Mouse (Mus musculus) limb, embryonic 12.5 days (tissue): ENCODE results near the gene Gm20721. TPM values are rescaled to one million over a fixed set of nuclear protein-coding genes. Genes with fewer than 3 reads are reported as not detected.
"Not testable (repeated sequence)": the region's sequence is repeated elsewhere in the genome, so short reads cannot be mapped to it uniquely, and the experiment has no call there.

Experiments used
- ATAC-seq: fragments of 200-750 bp; cut with Nextera tagmentation; 2 replicates; pipeline ENCODE4 v1.8.0; 2017; ENCODE audit warnings: low read depth, moderate TSS enrichment; ENCODE audit not compliant: insufficient number of reproducible peaks, insufficient read depth, low FRiP score, low TSS enrichment
- H3K27ac ChIP-seq: fragments of 300-500 bp; sonication (generic); 2 replicates; pipeline ENCODE4 v1.5.1; 2016; ENCODE audit warnings: mild to moderate bottlenecking, moderate library complexity
- H3K27me3 ChIP-seq: fragments of 300-500 bp; sonication (generic); 2 replicates; pipeline ENCODE4 v1.6.1; 2016; ENCODE audit warnings: mild to moderate bottlenecking, moderate library complexity
- H3K36me3 ChIP-seq: fragments of 300-500 bp; sonication (generic); 2 replicates; pipeline ENCODE4 v1.6.1; 2016; ENCODE audit warnings: mild to moderate bottlenecking, moderate library complexity
- H3K4me1 ChIP-seq: fragments of 300-500 bp; sonication (generic); replicated peaks from 2 replicates; pipeline ENCODE4 v1.6.1; 2016
- H3K4me2 ChIP-seq: fragments of 300-500 bp; sonication (generic); 2 replicates; pipeline ENCODE4 v1.6.1; 2016; ENCODE audit warnings: mild to moderate bottlenecking, moderate library complexity
- H3K4me3 ChIP-seq: fragments of 300-500 bp; sonication (generic); replicated peaks from 2 replicates; pipeline ENCODE4 v1.5.1; 2016; ENCODE audit warnings: mild to moderate bottlenecking
- H3K9ac ChIP-seq: fragments of 300-500 bp; sonication (generic); replicated peaks from 2 replicates; pipeline ENCODE4 v1.6.1; 2016; ENCODE audit warnings: mild to moderate bottlenecking, moderate library complexity
- H3K9me3 ChIP-seq: fragments of 300-500 bp; sonication (generic); 2 replicates; pipeline ENCODE4 v1.6.1; 2016; ENCODE audit warnings: mild to moderate bottlenecking, moderate library complexity
- WGBS: fragments of 180-500 bp; shearing (Covaris S2); methylation state at CpG from one replicate; pipeline ENCODE4 v1.1.7; 2016; 5-methylcytosine and 5-hydroxymethylcytosine counted together
- polyA plus RNA-seq: library from polyadenylated mRNA; unstranded; fragments of >200 nt; fragmentation: Nextera tagmentation; extraction: Ambion mirVana; gene quantifications from 2 replicates; pipeline ENCODE4 v1.2.1, GENCODE M21; 2016

The Gm20721 gene
- polyA plus RNA-seq, 1 experiment from 2014 or later: 19.9 TPM

DNA sequence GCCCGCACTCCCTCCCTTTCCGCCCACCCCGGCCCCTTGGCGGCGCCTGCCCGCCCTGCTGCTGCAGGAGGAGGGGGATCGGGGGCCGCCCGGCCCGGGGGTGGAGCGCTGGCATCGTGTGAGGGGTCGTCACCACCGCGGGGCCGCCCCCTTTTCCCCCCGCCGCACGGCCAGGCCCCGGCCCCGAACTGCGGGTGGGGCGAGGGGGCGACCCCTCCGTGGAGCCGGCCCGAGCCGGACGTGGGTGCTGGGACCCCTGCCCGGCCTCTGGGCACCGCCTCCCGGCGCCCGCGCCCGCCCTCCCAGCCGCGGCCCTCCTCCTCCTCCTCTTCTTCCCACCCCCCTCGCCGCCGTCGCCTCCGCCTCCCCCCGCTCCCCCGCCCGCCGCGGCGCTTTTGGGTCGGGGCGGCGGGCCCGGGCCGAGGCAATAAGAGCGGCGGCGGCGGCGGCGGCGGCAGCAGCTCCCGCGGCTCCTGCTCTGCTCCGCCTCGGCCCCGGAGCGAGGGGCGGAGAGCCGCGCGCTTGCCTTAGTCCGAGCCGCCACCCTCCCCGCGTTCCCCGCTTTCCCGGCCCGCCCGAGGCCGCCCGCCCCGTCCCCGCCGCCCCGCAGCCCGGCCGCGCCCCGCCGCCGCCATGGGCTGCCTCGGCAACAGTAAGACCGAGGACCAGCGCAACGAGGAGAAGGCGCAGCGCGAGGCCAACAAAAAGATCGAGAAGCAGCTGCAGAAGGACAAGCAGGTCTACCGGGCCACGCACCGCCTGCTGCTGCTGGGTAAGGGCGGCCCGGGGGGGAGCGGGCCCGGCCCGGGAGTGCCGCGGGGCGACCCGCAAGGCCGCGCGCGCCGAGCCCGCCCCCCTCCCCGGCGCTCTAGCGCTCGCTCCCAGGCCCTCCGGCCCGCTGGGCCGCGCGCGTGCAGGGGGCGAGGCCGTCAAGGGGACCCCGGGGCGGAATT is 16.6 kb downstream of the Gm20721 start:
- Histone ChIP-seq H3K9me3 (0 out of 2 replicates have a peak, but pooled peaks cover 12% of the 10 kb centered on the region), H3K4me3 (peak overlapping the region; percentile 98), H3K9ac (peak overlapping the region; percentile 100), H3K27ac (peak overlapping the region; percentile 100), H3K36me3 (peaks cover 21% of the 10 kb centered on the region), H3K4me2 (peak overlapping the region; percentile 69), H3K4me1 (peaks cover 50% of the 10 kb centered on the region), H3K27me3 (no peaks in the 10 kb centered on the region)
- WGBS: under 1% methylated on average over 93 of the region's 131 CpGs
- ATAC-seq: peak; percentile 83

- WGBS: 49% methylated on average over 54 of the region's 58 CpGs
- H3K27me3 ChIP-seq: no peaks in the 10 kb centered on the region
- peak overlapping the region; percentile 100 for H3K9ac ChIP-seq
- H3K4me2 ChIP-seq: peak overlapping the region; percentile 69
- peak overlapping the region; percentile 100 for H3K27ac ChIP-seq
- peak overlapping the region; percentile 98 for H3K4me3 ChIP-seq
- ATAC-seq: peak; percentile 65
- H3K4me1 ChIP-seq: peaks cover 42% of the 10 kb centered on the region
- H3K36me3 ChIP-seq: peaks cover 12% of the 10 kb centered on the region; the same call in 1 of the 2 replicates
- H3K9me3 ChIP-seq: 0 out of 2 replicates have a peak, but pooled peaks cover 12% of the 10 kb centered on the region
Observed at GRCm38 (mm10) chr2:174328926-174329662, 17.4 kb downstream of the Gm20721 start.

GRCm38 (mm10) chr2:174328358-174328905 is 18.1 kb downstream of the Gm20721 start:
- no peaks in the 10 kb centered on the region for H3K27me3 ChIP-seq
- peak overlapping the region; percentile 98 for H3K4me3 ChIP-seq
- H3K27ac ChIP-seq: peak overlapping the region; percentile 100
- H3K4me2 ChIP-seq: peak overlapping the region; percentile 69
- ATAC-seq: no peak
- WGBS: 50% methylated on average over 46 of the region's 46 CpGs
- peaks cover 35% of the 10 kb centered on the region for H3K4me1 ChIP-seq
- peak overlapping the region; percentile 100 for H3K9ac ChIP-seq
- 0 out of 2 replicates have a peak, but pooled peaks cover 9% of the 10 kb centered on the region for H3K36me3 ChIP-seq
- H3K9me3 ChIP-seq: 0 out of 2 replicates have a peak, but pooled peaks cover 12% of the 10 kb centered on the region

GRCm38 (mm10) chr2:174327295-174327981 is 19.1 kb downstream of the Gm20721 start:
- peak overlapping the region; percentile 100 for H3K9ac ChIP-seq
- peak; percentile 32; the same call in 1 of the 2 replicates for ATAC-seq
- WGBS: 52% methylated on average over 64 of the region's 64 CpGs

DNA sequence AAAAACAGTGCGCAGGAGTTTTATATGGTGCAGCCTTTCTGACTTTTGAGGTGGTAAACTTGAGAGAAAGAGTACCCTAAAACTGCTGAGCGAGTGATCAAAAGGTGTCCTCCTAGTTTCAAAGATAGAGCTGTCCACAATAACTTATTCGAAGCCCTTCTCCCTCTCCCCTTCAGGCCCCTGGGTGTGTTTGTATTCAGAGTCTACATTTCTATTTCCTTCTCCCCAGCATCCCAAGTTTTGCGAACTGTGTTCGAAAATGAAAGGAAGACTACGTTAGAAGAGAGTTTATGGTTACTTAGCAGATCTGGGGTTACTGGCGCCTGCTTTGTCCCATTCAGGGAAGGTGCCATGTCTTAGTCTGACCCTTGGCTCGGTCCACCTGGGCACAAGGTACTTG is 20.0 kb downstream of the Gm20721 start:
- Histone ChIP-seq H3K27me3 (no peaks in the 10 kb centered on the region), H3K27ac (no peak overlapping the region), H3K4me1 (peaks cover 17% of the 10 kb centered on the region), H3K9me3 (0 out of 2 replicates have a peak, but pooled peaks cover 12% of the 10 kb centered on the region), H3K4me3 (peak overlapping the region; percentile 98), H3K9ac (0 out of 2 replicates have a peak overlapping the region, but pooled peaks have one; percentile 100), H3K36me3 (0 out of 2 replicates have a peak, but pooled peaks cover 9% of the 10 kb centered on the region), H3K4me2 (peak overlapping the region; percentile 69)
- no peak for ATAC-seq
- 62% methylated on average over 8 of the region's 8 CpGs for WGBS

More at GRCm38 (mm10) chr2:174327295-174327981, 19.1 kb downstream of the Gm20721 start:
- Histone ChIP-seq H3K9me3 (0 out of 2 replicates have a peak, but pooled peaks cover 12% of the 10 kb centered on the region), H3K36me3 (0 out of 2 replicates have a peak, but pooled peaks cover 9% of the 10 kb centered on the region), H3K27me3 (no peaks in the 10 kb centered on the region), H3K4me3 (peak overlapping the region; percentile 98), H3K4me1 (peaks cover 25% of the 10 kb centered on the region), H3K27ac (peak overlapping the region; percentile 74; the same call in 1 of the 2 replicates), H3K4me2 (peak overlapping the region; percentile 69)

DNA sequence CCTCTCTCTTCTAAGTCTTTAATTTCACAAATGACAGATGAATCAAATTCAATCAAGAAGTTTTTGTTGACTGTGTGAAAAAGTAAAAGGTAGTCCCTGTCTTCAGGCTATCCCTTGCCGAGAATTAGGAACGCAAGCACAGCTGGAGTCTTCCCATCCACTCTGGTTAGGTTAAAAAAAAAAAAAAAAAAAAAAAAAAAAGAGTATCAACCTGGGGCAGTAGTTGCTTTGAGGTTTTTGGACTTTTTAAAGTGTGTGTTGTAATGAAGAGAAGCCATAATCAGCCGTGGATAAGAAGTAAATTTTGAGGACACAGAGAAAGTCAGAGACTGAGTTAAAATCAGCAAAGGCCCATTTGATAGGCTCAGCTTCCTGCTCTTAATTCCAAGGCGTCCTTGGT is 20.5 kb downstream of the Gm20721 start:
- Histone ChIP-seq H3K4me3 (no peak overlapping the region), H3K9ac (no peak overlapping the region), H3K4me1 (peaks cover 17% of the 10 kb centered on the region), H3K4me2 (peak overlapping the region; percentile 69), H3K27ac (no peak overlapping the region), H3K9me3 (0 out of 2 replicates have a peak, but pooled peaks cover 12% of the 10 kb centered on the region), H3K27me3 (no peaks in the 10 kb centered on the region), H3K36me3 (0 out of 2 replicates have a peak, but pooled peaks cover 9% of the 10 kb centered on the region)
- no peak for ATAC-seq
- 61% methylated on average over 4 of the region's 4 CpGs for WGBS

DNA sequence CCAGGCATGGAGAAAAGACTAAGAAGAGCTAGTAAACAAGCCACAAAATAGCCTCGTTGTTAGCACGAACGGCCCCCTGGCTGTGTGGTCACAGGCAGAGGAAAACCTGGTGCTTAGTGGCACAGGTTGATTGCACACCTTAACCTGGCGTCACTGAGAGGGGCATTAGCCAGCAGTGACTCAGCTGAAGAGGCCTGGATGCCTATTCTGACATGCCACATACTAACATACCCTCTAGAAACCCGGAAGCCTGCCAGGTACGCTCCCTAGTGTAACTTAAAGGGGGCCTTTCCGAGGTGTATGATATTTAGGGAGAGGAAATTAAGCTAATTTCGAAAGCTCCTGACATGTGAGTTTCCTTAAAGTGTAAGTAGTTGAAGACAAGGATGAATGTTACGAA is 29.9 kb downstream of the Gm20721 start:
- 86% methylated on average over 9 of the region's 9 CpGs for WGBS
- no peak for ATAC-seq

DNA sequence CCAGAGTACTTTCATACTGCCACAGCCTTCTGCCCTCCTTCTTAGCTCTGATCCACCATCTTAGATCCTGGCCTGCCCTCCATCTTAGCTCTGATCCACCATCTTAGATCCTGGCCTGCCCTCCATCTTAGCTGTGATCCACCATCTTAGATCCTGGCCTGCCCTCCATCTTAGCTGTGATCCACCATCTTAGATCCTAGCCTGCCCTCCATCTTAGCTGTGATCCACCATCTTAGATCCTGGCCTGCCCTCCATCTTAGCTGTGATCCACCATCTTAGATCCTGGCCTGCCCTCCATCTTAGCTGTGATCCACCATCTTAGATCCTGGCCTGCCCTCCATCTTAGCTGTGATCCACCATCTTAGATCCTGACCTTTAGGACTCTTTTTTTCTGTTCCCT is 31.1 kb downstream of the Gm20721 start:
- not testable (repeated sequence) for H3K4me3 ChIP-seq, H3K27ac ChIP-seq, ATAC-seq, H3K9me3 ChIP-seq, H3K36me3 ChIP-seq, H3K4me2 ChIP-seq, H3K27me3 ChIP-seq, H3K9ac ChIP-seq
- peaks cover 28% of the 10 kb centered on the region for H3K4me1 ChIP-seq

More for the DNA sequence above, 29.9 kb downstream of the Gm20721 start:
- Histone ChIP-seq H3K27me3 (no peaks in the 10 kb centered on the region), H3K4me1 (peaks cover 24% of the 10 kb centered on the region), H3K36me3 (no peaks in the 10 kb centered on the region), H3K9me3 (no peaks in the 10 kb centered on the region), H3K4me2 (no peak overlapping the region), H3K4me3 (no peak overlapping the region), H3K9ac (no peak overlapping the region), H3K27ac (peak overlapping the region; percentile 37; the same call in 1 of the 2 replicates)

DNA sequence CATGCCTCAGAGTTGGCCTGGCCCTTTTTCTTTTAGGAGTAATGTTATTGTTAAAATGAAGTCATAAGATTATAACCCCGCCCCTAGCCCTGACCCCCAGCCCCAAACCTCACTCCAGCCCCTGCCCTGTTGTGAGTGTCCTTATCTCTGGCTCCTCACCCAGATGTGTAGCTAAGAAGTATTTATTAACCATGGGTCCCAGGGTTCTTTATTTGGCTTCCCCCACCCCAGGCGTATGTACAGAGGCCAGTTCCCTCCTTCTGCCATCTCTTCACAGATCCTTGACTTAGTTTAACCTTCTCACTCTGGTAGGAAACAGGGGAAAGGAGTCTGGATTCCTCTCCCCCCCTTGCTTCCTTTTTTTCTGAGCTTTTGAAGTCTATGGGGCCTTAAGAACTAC is 33.9 kb downstream of the Gm20721 start:
- no peak overlapping the region for H3K4me2 ChIP-seq
- peaks cover 27% of the 10 kb centered on the region for H3K4me1 ChIP-seq
- H3K36me3 ChIP-seq: no peaks in the 10 kb centered on the region
- no peak overlapping the region for H3K9ac ChIP-seq
- ATAC-seq: 0 out of 2 replicates have a peak, but pooled peaks have one; percentile 7
- H3K4me3 ChIP-seq: no peak overlapping the region
- no peaks in the 10 kb centered on the region for H3K27me3 ChIP-seq
- no peak overlapping the region for H3K27ac ChIP-seq
- 92% methylated on average over 2 of the region's 2 CpGs for WGBS
- H3K9me3 ChIP-seq: no peaks in the 10 kb centered on the region

- Histone ChIP-seq H3K4me2 (no peak overlapping the region), H3K9me3 (no peaks in the 10 kb centered on the region), H3K4me1 (peaks cover 22% of the 10 kb centered on the region), H3K9ac (no peak overlapping the region), H3K36me3 (no peaks in the 10 kb centered on the region), H3K27me3 (no peaks in the 10 kb centered on the region), H3K4me3 (no peak overlapping the region), H3K27ac (no peak overlapping the region)
- ATAC-seq: peak; percentile 53; the same call in 1 of the 2 replicates
- 42% methylated on average over 4 of the region's 4 CpGs for WGBS
Observed at GRCm38 (mm10) chr2:174312118-174312647, 34.3 kb downstream of the Gm20721 start.
